Mouse (Mus musculus): Measurements from ENCODE around the gene Lamb3.

DNA sequence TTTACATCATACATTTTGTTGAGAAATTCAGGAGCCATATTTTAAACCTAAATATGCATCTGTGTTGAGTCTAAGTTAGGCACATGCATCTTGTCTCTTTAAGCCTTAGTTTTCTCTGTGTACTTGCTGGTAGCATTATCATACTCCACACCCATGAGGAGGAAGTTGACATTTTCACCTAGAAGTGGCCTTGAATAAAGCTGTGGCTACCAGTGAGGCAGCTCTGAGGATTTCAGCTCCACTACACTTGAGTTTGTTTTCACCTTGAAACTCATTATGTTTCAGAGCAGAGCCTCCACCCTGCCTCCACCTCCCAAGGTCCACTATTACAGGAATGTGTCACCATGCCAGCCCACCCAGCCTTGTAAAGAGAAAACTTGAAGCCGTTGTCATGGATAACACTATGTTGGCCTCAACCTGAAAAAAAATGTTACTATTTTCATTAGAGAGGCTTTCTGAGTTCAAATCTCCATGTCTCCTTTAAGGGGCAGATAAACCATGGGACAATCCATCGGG, 26.7 kb downstream of the Lamb3 start:
- TF ChIP-seq TCF12 (IDR thresholded peaks at IDR 0.05; ENCODE audit: low read depth, low read length) (no peak), EP300 (IDR thresholded peaks at IDR 0.05; ENCODE audit: low read length) (no peak), CHD2 (IDR thresholded peaks at IDR 0.05; ENCODE audit: low read length) (no peak), POLR2A (IDR thresholded peaks at IDR 0.05; ENCODE audit: low read depth, low read length) (no peak), CTCF (conservative IDR thresholded peaks at IDR 0.05 in 1 of 2, IDR thresholded peaks at IDR 0.05 in 1 of 2; ENCODE audit: low read depth in 2 of 2, low read length in 2 of 2) (no peak), MEF2A (IDR thresholded peaks at IDR 0.05; ENCODE audit: borderline replicate concordance, low read depth, low read length) (no peak), RAD21 (IDR thresholded peaks at IDR 0.05; ENCODE audit: low read depth, low read length) (no peak), HCFC1 (IDR thresholded peaks at IDR 0.05; ENCODE audit: low read depth, low read length) (no peak), ZC3H11A (IDR thresholded peaks at IDR 0.05; ENCODE audit: low read depth, low read length) (no peak), NELFE (IDR thresholded peaks at IDR 0.05; ENCODE audit: low read depth, low read length) (no peak)

Measured in CH12.LX (cell line).